Mouse (Mus musculus) myocyte (in vitro differentiated cells): ENCODE measurements around the gene Sebox.

Experiments used
- CEBPB ChIP-seq: IDR thresholded peaks from 2 replicates; pipeline ENCODE4 v1.6.1; 2011; ENCODE audit warnings: mild to moderate bottlenecking, moderate library complexity; ENCODE audit not compliant: poor library complexity, insufficient read depth, severe bottlenecking
- E2F4 ChIP-seq: IDR thresholded peaks from one replicate; pipeline ENCODE4 v1.6.1; 2011; ENCODE audit warnings: mild to moderate bottlenecking, control low read depth, moderate library complexity; ENCODE audit not compliant: insufficient read depth
- MAX ChIP-seq: IDR thresholded peaks from one replicate; pipeline ENCODE4 v1.6.1; 2011; ENCODE audit warnings: low read depth, mild to moderate bottlenecking, control low read depth
- MYOD1 ChIP-seq, 3 experiments: IDR thresholded peaks; one replicate each; pipeline ENCODE4 v1.6.1; 2011; ENCODE audit warnings: control low read depth in 2 of 3, low read depth in 2 of 3, mild to moderate bottlenecking in 2 of 3, moderate library complexity in 1 of 3; ENCODE audit not compliant: insufficient read length in 2 of 3, control insufficient read depth in 1 of 3
- MYOG ChIP-seq, 3 experiments: IDR thresholded peaks; one replicate each; pipeline ENCODE4 v1.6.1; 2011; ENCODE audit warnings: control low read depth in 2 of 3, low read depth in 2 of 3, mild to moderate bottlenecking in 2 of 3; ENCODE audit not compliant: insufficient read length in 2 of 3, control insufficient read depth in 1 of 3, insufficient read depth in 1 of 3
- POLR2A ChIP-seq: IDR thresholded peaks from one replicate; pipeline ENCODE4 v1.6.1; 2011; ENCODE audit warnings: low read depth, mild to moderate bottlenecking, control low read depth, moderate library complexity; ENCODE audit not compliant: insufficient read length
- POLR2AphosphoS2 ChIP-seq: IDR thresholded peaks from one replicate; pipeline ENCODE4 v1.6.1; 2011; ENCODE audit warnings: low read depth, control low read depth; ENCODE audit not compliant: insufficient read length
- SRF ChIP-seq: IDR thresholded peaks from one replicate; pipeline ENCODE4 v1.6.1; 2011; ENCODE audit warnings: low read depth; ENCODE audit not compliant: control insufficient read depth, insufficient read length
- TCF12 ChIP-seq: IDR thresholded peaks from one replicate; pipeline ENCODE4 v1.6.1; 2011; ENCODE audit warnings: mild to moderate bottlenecking, control low read depth; ENCODE audit not compliant: poor library complexity, insufficient read depth, severe bottlenecking
- TCF3 ChIP-seq: IDR thresholded peaks from one replicate; pipeline ENCODE4 v1.6.1; 2011; ENCODE audit warnings: low read depth, control low read depth; ENCODE audit not compliant: insufficient read length
- USF1 ChIP-seq: IDR thresholded peaks from one replicate; pipeline ENCODE4 v1.6.1; 2011; ENCODE audit warnings: low read depth, mild to moderate bottlenecking, control low read depth, moderate library complexity

DNA sequence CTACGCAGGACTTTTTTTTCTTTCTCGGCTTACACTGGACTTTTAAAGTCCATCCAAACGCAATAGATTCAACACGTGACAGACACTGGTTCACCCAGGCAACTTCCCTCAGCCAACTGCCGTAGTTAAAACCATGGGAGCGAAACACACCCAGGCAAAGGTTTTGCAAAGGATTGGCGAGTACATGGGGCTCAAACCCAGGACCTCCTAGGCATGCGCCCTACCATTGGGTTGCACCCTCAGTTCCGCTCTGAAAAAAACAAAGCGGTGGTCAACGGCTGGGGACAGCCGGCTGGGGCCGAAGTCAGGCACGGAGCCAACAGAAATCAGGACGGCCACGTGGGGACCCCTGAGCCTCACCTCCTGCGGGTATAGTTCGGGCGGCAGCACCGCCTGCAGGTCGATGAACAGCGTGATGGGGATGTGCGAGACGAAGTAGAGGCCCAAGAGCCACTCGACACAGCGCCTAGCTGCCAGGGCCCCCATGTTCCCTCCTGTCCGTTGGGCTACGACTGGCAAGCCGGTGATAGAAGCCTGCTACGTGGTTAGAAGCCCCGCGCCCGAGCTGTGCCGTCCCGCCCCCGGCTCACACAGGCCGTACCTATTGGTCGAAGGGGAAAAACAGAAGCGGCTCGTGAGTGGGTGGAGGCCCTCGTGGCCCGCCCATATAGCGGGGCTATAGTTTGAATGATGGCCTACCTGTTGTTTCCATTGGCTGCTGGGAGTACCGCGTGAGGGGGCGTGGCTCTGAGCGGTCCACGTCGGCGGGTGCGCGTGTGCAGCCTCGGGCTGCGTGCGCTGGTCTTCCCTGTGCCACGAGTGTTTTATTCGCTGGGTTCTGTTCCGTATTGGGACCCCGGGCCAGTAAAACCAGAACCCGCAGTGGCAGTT lies 47.2 kb downstream of the Sebox start, which contains the start of gene Tmem97:
- TF ChIP-seq E2F4 (peak; percentile 76), POLR2A (peak; percentile 90), MAX (no peak), TCF12 (no peak), TCF3 (no peak), CEBPB (no peak), USF1 (peak; percentile 77), MYOD1 (IDR thresholded peaks at IDR 0.05; ENCODE audit: control insufficient read depth in 1 of 3, insufficient read length in 2 of 3, low read depth in 2 of 3) (peak in 1 of 3 experiments; percentile 11), POLR2AphosphoS2 (peak; percentile 85), MYOG (IDR thresholded peaks at IDR 0.05; ENCODE audit: control insufficient read depth in 1 of 3, insufficient read depth in 1 of 3, insufficient read length in 2 of 3, low read depth in 2 of 3) (peak in 1 of 3 experiments; percentile 26), SRF (peak; percentile 75)
